Mouse (Mus musculus) thymus, postnatal 25 days (tissue): ENCODE results near the gene Tomm40.
"Not testable (repeated sequence)": the region's sequence is repeated elsewhere in the genome, so short reads cannot be mapped to it uniquely, and the experiment has no call there.

ENCODE experiments used
- DNase-seq: peaks from one replicate; pipeline ENCODE4 v3.0.0; 2022

The Tomm40 gene

DNA sequence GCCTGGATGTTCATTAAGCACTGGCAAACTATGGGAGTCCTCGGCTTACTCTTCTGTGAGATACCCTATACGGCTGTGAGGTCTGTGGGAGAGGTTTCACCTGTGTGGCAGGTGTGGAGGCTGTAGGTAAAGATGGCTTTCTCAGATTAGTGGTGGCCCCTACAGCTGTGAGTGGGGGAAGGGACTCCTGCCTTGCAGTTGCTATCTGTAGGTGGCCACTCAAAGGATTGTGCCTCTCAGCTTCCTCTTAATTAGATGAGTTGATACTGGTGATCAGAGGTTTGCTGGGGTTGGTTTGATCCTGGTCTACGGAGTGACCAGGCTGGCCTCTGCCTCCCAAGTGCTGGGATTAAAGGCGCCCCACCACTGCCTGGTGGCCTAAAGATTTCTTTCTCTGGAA lies 10.8 kb downstream of the Tomm40 start:
- no peak for DNase-seq

DNA sequence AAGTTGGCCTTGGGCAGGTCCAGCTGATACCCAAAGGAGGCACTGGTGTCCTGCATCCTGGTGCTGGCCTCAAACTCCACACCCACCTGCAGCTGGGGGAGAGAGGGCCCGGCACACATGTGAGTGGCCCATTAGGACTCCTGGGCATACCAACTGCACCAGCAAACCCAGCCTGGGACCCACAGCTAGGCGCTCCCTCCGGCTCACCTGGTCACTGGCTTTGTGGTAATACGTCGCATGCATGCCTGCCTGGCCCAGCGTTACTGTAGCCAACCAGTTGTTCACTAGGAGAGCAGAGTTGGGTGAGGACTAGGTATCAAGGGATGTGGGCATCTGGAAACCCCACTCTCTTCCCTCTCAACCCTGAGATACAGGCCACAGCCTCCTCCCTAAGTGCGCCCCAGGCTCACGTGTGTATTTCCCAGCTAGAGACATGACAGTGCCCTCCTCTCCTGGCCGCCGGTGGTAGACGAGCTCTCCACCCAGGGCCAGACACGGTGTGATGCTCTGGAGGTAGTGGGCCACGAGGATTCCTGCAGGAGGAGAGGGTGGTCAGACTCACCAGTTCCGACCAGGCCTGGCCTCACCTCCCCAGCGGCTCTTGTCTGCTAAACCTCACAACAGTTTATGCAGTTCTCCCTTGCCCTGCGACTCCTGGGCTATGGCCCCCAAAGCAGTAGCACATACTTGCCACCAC lies 12.2 kb downstream of the Tomm40 start:
- DNase-seq, result no peak

DNA sequence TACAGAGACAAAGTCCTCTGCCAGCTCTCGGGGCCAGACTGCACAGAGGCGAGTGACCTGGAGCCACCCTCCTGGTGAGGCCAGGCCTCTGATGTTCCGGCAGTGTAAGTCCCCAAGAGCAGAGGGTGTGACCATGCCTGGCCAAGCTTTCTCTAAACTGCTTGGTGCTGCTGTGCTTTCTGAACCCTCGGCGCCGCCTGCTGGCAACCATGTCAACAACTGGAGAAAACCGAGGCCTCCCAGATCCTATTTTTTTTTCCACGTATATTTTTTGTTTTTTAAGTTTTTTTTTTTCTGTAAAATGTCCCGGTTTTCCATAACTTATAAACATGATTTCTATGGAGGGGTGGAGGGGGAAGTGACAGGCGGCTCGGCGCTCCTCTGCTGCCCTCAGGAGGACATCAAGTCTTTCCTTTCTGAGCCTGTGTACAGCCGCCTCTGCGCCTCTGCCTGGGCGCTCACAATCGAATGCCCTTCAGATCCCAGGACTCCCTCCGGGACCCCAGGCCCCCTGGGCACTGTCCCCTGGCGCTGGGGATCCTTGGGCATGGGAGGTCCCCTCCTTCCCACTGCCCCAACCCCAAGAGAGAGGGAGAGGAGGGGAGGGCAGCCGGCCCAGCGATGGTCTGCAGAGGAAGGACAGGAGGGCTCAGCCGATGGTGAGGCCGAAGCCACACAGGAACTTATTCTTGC lies 14.0 kb downstream of the Tomm40 start:
- peak; percentile 56 for DNase-seq

DNA sequence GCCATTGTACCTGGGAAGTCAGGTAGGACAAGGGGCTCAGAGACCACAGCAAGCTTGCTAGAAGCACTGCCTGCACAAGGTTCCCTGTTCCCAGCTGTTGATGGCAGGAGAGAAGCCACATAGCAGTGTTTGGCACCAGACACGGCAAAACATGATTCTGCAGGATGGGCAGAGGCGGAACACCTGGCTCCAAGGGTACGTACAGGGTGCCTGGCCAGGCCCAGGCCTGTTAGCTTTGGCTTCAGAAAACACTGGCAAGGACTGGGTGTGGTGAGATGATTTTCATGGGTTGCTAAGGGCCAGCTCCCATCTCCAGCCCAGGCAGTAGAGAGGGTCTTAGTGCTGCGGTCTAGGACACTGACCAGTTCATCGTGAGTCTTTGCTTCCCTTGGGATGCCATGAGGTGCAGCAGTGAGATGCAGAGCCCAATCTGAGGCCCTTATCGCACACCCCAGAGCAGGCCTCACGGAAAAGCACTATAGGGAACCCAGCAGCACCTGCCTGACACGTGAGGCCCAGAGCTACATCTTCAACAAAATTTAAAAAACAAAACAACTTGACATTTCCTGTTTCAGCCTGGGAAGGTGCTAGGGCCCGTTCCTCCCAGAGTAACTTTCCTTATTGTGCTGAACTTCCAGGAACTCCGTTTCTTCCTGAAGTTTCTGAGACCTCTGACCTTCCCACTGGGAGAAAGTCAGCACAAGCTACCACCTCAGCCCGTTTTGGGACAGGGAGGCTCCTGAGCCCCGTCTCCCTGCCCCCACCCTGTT lies 14.8 kb downstream of the Tomm40 start:
- DNase-seq, result no peak

DNA sequence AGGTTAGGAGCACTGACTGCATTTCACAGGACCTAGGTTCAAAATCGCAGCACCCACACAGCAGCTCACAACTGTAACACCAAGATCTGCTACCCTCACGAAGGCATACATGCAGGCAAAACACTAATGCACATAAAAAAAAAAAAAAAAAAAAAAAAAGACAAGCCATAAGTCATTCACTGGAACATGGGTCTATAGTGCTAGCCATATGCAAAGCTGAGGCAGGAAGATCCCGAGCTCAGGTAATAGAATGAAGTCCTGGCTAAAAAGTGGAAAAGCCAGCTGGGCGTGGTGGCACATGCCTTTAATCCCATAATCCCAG lies 15.4 kb downstream of the Tomm40 start:
- no peak for DNase-seq

DNA sequence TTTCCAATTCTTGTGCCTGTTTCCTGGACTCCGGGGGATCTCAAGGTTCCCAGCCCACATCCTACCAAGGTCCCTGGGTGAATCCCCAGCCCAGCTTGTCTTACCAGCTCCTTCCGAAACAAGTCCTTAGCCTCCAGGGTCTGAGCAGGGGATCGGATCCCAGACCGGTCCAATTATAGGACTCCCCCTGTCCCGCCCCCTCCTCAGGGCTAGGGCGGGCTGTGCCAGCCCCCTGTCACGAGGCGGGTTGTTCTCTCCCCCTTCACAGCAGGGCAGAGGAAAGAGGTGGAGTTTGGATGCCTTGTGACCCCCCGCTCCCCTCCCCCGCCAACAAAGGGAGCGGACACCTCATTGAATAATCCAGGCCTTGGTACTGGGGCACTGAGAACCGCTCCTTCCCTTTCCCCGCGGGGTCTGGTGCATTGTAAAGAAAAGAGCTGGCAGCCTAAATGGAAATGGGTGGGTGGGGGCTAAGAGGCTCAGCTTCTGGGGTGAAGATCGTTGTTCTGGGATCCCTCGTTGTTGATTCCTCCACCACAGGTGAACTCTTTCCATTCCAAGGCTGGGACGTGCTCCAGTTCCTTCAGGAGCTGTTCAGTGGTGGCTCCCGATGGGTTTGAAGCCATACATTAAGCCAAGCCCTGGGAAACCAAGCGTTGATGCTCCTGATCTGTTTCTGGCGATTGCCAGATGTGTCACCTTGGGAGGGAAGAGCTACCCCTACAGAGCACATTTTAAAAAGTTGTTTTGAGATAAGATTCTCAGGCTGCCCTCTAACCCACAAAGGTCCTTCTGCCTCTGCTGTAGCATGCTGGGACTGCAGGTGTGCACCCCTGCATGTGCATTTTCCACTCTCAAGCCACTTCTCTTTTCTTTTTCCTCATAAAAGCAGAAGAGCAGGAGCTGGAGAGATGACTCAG lies 16.1 kb downstream of the Tomm40 start, which contains the start of gene Apoe:
Gene Apoe, minus strand, starts transcription at position 282 of the 920 bp plus-strand sequence.
- peak; percentile 39 for DNase-seq

DNA sequence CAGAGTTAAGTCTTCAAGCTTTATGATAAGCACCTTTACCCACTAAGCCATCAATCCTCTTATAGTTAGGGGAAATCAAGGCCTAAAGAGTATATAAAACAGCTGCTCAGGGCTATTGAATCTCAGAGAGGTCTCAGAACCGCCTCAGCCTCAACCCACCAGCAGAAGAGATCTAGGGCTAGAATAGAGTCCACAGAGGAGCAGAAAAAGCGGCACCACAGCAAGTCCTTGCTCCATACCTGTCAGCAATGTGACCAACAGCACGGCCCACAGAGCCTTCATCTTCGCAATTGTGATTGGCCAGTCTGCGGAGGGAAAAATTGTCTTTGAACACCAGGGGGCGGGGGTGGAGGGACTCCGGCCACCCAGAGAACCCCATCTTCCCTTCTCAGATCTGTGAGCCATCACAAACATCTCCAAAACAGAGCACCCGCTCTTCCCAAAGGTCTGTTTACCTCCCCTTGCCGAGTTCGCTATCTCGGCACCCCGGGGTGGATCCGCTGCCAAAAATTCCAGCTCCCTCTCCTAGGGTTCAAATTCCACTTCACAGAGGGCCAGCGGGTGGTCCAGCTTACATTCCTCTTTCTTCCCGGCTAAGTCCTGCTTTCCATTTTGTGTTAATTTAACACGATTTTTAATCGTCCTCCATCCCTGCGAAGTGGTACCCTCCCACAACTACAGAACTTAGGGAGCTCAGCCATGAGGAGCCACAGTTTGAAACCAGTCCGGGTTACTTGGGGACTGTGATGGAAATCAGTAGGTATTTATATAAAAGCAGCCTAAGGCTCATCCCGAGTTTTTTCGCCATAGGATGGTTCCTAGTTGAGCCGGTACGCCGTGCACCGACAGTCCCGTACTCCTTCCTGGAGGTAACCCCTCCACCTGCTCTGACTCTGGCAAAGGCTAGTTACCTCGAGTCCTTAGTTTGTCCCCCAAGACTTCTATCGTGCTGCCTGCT lies 17.0 kb downstream of the Tomm40 start:
- DNase-seq, result no peak

DNA sequence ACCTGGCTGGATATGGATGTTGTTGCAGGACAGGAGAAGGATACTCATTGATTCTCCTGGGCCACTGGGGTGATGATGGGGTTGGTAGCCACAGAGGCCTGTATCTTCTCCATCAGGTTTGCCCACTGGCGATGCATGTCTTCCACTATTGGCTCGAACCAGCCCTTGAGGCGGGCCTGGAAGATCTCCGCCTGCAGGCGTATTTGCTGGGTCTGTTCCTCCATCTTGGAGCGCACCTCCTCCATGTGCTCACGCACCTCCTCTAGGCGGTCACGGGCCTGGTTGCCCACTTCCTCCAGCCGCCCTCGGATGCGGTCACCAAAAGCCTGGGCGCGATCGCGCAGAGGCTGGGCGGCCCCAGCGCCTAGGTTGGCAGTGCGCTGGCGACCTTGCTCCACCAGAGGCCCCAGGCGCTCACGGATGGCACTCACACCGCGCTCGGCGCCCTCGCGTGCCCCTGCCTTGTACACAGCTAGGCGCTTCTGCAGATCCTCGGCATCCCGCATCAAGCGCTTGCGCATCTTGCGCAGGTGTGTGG lies 18.8 kb downstream of the Tomm40 start:
- DNase-seq, result no peak

DNA sequence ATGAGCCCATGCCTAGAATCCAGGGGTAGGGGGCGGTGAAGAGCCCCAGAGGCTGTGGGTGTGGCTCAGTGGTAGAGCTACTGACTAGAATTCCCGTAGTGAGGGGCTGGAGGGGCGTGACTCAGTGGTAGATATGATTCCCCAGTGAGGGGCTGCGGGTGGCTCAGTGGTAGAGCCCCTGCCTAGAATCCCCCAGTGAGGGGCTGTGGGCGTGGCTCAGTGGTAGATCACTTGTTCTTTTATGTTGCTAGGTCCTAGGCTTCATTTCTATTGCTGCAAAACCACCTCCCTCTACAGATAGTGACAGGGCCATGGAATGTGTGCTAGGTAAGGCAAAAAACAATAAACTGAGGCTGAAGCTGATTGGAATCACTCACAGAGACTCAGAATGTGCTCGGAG lies 19.4 kb downstream of the Tomm40 start:
- no peak for DNase-seq

DNA sequence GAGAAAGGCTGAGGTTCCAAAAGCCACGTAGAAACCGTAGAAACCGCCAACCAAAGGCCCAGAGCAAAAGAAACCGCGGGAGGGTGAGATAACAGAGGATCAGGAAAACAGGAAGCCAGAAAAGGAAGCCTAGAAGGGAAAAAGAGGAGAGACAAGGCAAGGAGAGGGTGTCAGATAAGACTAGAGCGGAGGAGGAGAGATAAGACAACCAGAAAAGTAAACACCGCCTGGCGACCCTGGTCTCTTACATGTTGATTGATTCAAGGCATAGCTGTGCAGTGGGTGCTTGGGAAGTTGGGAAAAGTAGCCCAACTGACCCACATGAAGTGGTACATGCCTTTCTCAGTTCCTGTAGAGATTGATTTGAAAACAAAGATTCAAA lies 20.0 kb downstream of the Tomm40 start:
- DNase-seq, result no peak

DNA sequence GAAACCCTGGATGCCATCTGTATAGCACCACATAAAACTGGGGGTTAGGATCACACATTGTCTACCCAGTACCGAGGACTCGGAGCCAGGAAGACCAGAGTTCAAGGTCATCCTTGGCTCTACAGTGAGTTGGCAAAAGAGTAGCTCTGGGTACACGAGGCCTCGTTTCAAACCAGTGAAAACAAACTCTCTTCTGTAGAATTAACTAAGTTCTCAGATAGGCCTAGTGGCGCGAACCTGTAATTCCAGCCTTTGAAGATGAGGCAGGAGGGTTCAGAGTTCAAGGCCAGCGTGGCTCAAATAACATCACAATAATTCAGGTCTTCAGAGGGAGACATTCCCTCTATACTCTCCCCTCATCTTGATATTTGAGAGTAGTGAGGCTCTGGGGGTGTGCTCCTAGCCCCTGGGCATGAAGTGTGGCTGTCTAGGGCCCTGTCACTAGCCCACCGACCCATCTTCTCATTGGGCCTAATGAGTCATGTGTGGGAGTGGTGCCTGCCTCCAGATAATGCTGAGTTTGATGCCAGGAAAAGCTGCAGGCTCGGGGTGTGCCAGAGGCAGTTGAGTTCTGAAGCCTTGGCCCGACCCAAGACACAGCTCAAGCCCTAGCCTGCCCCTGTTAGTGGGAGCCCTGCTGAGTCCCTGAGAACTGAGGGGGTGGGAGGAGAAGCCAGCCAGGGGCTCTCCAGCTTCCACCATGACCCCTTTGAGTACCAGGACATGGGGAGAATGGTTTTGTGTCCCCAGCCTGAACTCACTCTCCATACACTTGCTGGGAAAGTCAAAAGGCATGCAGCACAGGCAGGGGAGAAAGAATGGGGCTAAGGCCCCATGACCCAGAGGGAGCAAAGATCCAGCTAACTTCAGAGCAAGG lies 20.7 kb downstream of the Tomm40 start:
- no peak for DNase-seq

DNA sequence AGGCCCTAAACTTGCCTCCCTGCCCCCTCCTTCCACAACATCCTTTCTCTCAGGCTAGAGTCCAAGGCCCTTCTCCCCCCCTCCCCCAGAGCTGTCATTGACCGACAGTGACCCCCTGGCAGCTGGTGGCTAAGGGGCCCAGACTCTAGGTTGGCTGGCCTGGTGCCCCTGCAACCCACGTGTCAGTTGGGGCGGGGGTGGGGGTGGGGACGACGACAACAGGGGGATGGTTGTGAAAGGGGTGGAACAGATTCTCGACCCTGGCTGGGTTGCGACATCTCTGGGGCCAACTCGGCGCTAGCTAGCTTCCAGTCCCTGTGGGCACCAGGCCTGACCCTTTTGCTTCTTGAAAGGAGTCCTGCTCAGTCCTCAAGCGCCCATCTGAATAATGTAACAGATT lies 21.8 kb downstream of the Tomm40 start:
- no peak for DNase-seq

DNA sequence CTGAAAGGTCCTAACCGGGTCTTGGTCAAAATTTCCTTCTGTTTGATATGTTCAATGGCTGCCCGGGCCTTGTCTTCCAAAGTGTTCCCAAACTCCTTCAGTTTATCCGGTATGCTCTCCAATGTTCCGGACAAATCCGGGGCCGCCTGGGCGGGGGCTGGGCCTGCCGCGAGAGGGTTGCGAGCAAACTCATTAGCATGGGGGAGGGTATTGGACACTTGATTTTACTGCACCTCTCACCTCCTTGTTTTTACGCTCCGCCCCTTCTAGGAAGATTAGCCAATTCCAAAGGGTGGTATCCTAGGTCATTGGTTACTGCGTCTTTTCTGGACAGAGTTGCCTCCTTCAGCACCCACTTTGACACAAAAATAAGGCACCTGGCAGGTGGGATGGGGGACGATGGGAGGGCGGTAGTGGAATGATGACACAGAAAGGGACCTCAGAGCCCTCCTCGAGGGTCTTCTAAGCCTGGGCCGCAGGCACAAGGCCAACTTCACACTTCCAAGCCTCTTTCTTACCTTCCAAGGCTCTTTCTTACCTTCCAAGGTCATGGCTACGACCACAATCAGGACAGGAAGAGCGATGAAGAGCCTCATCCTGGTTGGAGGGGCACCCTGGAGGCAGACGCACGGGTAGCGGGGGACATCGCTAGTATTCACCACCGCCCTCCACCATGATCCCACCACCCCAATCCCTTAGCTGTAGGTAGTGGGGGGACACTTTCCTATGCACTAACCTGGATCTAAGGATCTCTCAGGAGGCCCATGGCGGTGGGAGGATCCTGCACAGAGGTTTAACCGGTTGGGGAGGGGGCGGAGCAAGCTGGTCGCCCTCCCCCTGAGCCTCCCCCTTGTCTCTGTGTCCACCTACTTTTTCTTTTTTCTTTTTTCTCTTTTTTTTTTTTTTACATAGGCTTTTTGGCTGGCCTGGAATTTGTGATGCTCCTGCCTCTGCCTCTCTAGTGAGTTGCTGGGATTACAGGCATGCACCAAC lies 23.1 kb downstream of the Tomm40 start, which contains the start of gene Apoc1:
Gene Apoc1, minus strand, starts transcription at position 788 of the 993 bp plus-strand sequence.
- DNase-seq, result no peak

DNA sequence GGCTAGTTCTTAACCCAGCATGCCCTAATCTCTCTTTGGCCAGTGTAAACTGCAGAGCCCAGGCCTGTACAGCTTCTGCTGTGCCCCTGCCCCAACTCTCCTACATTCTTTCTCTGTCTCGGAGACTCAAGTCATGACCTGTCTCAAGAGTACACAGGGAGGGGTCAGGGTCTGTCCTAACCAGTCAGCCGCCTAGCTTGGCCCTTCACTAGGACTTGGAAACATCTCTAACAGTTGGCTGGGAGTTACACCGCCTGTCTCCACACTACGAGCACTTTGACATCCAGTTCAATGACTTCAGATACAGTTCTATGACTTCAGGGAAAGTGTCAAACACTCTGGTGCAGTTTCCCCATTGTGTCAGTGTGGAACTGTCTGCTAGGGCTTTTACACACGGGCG lies 23.8 kb downstream of the Tomm40 start:
- DNase-seq, result no peak

DNA sequence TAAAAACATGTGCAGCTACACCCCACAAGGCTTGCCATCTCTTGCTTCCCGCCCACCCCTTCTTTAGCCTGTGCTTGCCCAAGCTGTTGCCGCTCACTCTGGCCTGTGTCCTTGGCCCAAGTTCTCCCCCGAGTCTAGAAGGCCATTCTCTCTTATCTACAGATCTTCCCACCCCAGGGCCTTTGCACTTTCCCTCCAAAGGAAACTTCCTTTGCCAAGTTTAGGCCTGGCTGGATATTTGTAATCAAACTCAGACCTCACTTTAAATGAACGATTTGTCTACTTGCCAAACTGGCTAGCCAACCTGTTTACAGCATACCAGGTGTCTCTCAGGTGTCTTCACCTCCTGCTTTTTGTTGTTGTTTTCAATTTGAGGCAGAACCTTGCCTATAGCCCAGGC lies 24.4 kb downstream of the Tomm40 start:
- DNase-seq, result no peak

DNA sequence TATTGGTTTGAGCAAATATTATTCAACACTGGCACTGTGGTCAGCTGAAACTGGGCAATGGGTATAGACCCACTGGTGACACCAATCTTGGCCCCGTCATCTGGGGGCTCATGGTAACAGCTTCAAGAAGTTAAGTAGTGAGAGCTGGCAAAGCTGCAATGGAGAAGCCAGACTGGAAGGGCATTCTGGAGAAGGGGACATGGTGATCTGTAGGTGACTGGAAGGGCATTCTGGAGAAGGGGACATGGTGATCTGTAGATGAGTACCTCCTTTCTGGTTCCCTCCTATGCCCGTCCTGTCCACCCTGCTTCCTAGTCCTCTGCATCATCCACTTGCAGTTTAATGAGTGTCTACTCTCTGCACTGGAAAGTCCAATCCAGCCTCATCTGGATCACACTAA lies 26.6 kb downstream of the Tomm40 start:
- DNase-seq, result no peak

DNA sequence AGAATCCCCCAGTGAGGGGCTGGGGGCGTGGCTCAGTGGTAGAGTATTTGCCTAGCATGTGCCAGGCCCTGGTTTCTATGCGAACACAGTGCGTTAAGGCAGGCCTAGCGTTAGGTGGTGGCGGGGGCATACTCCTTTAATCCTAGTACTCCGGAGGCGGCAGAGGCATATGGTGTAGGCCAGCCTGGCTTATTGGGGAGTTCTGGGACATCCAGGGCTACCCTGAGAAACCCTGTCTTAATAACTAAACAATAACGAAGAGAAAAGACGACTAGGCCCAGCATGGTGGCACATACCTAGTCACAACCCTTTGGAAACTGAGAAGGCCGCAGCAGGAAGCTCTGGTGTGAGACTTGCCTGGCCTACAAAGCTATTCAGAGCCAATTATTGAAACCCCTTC lies 27.1 kb downstream of the Tomm40 start:
- DNase-seq, result no peak

DNA sequence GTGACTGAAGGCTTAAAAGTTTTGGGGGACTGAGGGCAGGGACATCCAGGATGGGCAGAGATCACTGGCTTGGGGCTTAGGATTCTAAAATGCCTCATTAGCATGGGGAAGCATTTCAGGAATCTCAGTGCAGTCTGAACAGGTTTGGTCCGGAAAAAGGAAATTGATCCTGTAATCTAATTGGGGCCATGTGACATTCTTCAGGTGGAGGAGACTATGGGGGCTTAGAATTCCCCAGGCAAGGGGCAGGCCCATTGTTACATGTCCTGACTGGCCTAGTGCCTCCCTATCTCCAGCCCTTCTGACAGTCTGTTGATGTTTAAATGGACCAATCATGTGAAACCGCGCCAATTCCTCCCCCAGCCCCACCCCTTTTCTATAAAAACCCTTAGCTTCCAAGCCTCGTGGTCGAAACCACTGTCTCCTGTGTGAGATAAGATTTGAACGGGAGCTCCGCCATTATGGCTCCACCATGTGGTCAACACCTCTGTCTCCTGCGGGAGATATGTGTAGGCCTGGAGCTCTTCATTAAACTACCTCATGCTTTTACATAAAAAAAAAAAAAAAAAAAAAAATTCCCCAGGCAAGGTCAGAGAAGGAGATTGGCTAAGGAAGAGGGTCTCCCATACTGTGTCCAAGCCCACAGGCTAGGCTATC lies 28.2 kb downstream of the Tomm40 start:
- not testable (repeated sequence) for DNase-seq

DNA sequence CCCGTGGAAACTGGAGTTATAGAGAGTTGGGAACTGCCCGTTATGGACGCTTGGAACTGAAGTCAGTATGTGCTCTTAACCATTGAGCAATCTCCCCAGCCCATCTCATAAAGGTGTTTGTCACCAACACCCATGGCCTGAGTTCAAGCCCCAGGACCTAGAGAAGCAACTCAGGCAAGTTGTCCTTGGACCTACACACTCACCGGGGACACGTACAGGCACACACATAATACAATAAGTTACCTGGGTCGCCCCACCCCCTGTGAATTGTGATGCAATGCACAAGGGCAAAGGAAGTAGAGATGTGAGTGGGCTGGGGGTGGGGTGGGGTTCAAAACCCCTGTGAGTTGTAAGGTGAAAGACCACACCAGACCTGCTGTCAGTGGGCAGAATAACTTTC lies 28.7 kb downstream of the Tomm40 start:
- DNase-seq, result no peak
